Mouse (Mus musculus): ENCODE data around the gene Gtf3c4.
A peak's percentile ranks its signal among the peaks of the same experiment; 100 is the strongest.

Gene Gtf3c4

DNA sequence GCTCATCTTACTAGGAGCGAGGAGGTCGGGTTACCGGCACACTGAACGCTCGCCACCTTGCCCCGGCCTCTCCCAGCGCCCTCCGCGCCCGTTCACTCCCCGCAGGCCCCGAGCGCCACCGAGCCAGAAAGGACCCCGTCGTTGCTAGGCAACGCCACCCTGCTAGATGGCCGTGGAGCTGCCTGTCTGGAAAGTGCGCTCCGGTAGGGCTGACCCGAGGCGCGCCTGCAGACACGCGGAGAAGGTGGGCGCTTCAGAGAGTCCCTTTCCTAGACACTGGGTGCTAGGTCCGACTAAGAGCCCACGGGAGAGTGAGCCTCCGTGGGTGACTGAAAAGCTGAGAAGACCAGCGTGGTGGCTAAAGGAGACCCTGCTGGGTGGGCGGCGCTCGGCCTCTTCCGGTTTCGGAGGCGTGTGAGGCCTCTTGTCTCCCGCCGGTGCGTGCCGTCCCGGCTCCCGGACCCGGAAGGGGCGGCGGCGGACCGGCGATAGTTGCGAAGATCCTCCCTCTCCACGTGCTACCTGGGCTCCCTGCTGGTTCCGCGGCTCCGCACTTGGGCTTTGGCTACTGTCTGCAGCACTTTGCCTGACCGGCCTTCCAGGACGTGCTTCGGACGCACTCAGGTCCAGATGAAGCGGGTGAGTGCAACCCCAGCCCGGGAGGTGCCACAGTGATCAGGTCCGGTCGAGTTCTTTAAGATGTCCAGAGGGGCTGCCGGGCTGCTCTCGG is at the start of gene Gtf3c4, which contains the start of gene Ddx31:
Gene Gtf3c4 (minus strand): TSS at position 139 of the 730 bp plus-strand sequence.
Gene Ddx31 (plus strand): TSS at position 185 of the 730 bp plus-strand sequence.
- peaks cover 57% of the 10 kb centered on the region for H3K36me3 ChIP-seq (ENCODE audit: insufficient read depth, low read length)
- no peak for TF ChIP-seq NANOG (IDR thresholded peaks at IDR 0.05; ENCODE audit: borderline replicate concordance, low read length)
- no peak for TF ChIP-seq CTCF (conservative IDR thresholded peaks at IDR 0.05; ENCODE audit: low read length)
- no peak for TF ChIP-seq POU5F1 (IDR thresholded peaks at IDR 0.05; ENCODE audit: borderline replicate concordance, low read length)
- H3K27me3 ChIP-seq (ENCODE audit: insufficient read depth, low read length), result no peaks in the 10 kb centered on the region
- H3K4me3 ChIP-seq (replicated peaks; ENCODE audit: low read length), result peak within 1 kb of the TSS; percentile 99
- H3K9me3 ChIP-seq (ENCODE audit: low read length), result no peaks in the 10 kb centered on the region
- peaks cover 41% of the 10 kb centered on the region for H3K4me1 ChIP-seq (replicated peaks; ENCODE audit: low read depth, low read length)

DNA sequence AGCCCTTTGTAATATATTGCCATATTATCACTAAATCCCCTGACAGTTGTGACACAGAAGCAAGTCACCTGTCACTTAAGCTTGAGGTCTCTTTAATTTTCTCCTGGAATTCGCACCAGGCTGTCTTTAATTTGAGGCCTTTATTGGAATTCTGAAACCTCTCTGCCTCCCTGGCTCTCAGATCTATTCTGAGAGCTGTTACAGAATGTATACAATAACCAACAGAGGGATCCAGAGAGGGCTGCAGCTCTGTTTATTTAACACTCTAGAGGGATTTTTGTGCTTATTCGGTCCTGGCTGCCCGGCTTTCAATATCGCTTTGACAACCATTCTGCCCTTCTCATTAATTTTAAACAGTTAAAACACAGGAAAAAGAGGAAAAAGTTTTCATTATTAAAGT is 44.8 kb upstream of the Gtf3c4 start:
- TF ChIP-seq CTCF (conservative IDR thresholded peaks at IDR 0.05; ENCODE audit: low read length), result no peak
- TF ChIP-seq POU5F1 (IDR thresholded peaks at IDR 0.05; ENCODE audit: borderline replicate concordance, low read length), result no peak
- TF ChIP-seq NANOG (IDR thresholded peaks at IDR 0.05; ENCODE audit: borderline replicate concordance, low read length), result no peak
- H3K36me3 ChIP-seq (ENCODE audit: insufficient read depth, low read length), result peaks cover 94% of the 10 kb centered on the region
- H3K4me1 ChIP-seq (replicated peaks; ENCODE audit: low read depth, low read length), result no peaks in the 10 kb centered on the region
- H3K4me3 ChIP-seq (replicated peaks; ENCODE audit: low read length), result no peak overlapping the region
- H3K9me3 ChIP-seq (ENCODE audit: low read length), result no peaks in the 10 kb centered on the region
- H3K27me3 ChIP-seq (ENCODE audit: insufficient read depth, low read length), result no peaks in the 10 kb centered on the region

DNA sequence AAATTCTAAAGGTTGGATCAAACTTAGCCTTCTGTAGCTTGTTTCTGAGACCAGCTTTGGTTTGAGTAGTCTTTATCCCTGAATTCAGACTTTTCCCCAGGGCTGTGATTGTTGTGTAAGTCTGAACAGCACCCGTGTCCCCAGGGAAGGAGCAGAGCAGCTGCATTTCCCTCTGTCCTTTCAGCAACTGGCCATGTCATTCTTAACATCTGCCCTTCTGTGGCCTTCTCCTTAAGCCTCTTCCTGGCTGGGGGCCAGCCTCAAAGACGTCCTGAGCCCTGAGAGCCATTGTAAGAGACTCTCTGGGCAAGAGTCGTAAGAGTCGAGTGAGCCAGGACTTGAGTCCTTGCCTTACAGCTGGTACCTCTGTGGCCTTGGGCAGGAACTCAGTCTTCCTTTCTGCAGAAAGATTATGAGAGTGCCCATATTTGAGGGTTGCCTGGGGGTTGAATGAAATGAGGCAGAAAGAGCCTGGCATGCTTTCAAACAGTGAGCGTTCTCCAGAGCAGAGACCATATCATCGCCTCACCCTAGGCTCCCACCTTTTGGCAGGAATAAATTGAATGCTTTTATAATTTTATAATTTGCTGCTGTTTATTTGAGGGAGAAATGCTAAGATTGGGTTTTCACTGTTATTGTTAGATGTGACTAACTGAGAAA is 42.8 kb upstream of the Gtf3c4 start:
- Histone ChIP-seq H3K27me3 (ENCODE audit: insufficient read depth, low read length) (no peaks in the 10 kb centered on the region), H3K36me3 (ENCODE audit: insufficient read depth, low read length) (peaks cover 91% of the 10 kb centered on the region), H3K4me1 (replicated peaks; ENCODE audit: low read depth, low read length) (no peaks in the 10 kb centered on the region), H3K9me3 (ENCODE audit: low read length) (no peaks in the 10 kb centered on the region), H3K4me3 (replicated peaks; ENCODE audit: low read length) (no peak overlapping the region)
- TF ChIP-seq POU5F1 (IDR thresholded peaks at IDR 0.05; ENCODE audit: borderline replicate concordance, low read length) (no peak), CTCF (conservative IDR thresholded peaks at IDR 0.05; ENCODE audit: low read length) (no peak), NANOG (IDR thresholded peaks at IDR 0.05; ENCODE audit: borderline replicate concordance, low read length) (no peak)

DNA sequence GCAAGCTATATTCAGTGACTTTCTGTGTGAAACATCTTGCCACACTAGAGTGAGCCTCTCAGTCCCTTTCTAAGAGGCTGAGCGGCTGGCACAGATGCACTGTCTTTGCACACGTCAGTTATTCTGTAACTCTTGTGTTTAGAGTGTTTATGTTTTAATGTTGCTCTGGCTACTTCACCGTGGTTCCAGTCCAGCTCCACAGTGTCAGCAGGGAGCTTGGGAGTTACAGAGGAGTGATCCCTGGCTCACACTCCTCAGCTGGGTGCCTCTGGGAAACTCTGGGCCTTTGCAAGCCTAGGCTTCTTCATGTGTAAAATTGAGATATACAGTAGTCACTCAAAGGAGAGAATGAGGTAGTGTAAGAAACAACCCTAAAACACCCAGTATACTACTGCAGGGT is 41.9 kb upstream of the Gtf3c4 start:
- Histone ChIP-seq H3K4me1 (replicated peaks; ENCODE audit: low read depth, low read length) (no peaks in the 10 kb centered on the region), H3K9me3 (ENCODE audit: low read length) (no peaks in the 10 kb centered on the region), H3K4me3 (replicated peaks; ENCODE audit: low read length) (no peak overlapping the region), H3K36me3 (ENCODE audit: insufficient read depth, low read length) (peaks cover 91% of the 10 kb centered on the region), H3K27me3 (ENCODE audit: insufficient read depth, low read length) (no peaks in the 10 kb centered on the region)
- no peak for TF ChIP-seq POU5F1 (IDR thresholded peaks at IDR 0.05; ENCODE audit: borderline replicate concordance, low read length)
- no peak for TF ChIP-seq NANOG (IDR thresholded peaks at IDR 0.05; ENCODE audit: borderline replicate concordance, low read length)
- no peak for TF ChIP-seq CTCF (conservative IDR thresholded peaks at IDR 0.05; ENCODE audit: low read length)

DNA sequence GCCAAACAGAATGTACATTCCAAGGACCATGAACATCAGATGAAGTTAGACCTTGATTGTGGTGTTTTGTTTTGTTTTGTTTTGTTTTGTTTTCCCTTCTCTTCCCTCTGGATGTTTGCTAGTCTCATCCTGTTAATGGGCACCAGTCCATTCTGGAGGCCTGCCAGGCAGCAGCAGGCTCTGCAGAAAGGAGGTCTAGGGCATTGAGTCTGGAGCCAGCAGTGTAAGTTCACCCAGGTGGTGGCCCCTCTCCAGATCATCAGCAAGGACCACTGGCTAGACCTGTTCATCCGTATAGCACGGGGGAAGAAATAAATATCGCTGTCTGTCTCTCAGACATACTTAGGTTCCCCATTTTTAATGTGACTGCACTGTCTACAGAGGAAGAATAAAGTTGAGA is 41.1 kb upstream of the Gtf3c4 start:
- Histone ChIP-seq H3K27me3 (ENCODE audit: insufficient read depth, low read length) (no peaks in the 10 kb centered on the region), H3K9me3 (ENCODE audit: low read length) (no peaks in the 10 kb centered on the region), H3K36me3 (ENCODE audit: insufficient read depth, low read length) (peaks cover 91% of the 10 kb centered on the region), H3K4me3 (replicated peaks; ENCODE audit: low read length) (no peak overlapping the region), H3K4me1 (replicated peaks; ENCODE audit: low read depth, low read length) (no peaks in the 10 kb centered on the region)
- TF ChIP-seq CTCF (conservative IDR thresholded peaks at IDR 0.05; ENCODE audit: low read length), result no peak
- no peak for TF ChIP-seq POU5F1 (IDR thresholded peaks at IDR 0.05; ENCODE audit: borderline replicate concordance, low read length)
- TF ChIP-seq NANOG (IDR thresholded peaks at IDR 0.05; ENCODE audit: borderline replicate concordance, low read length), result no peak

DNA sequence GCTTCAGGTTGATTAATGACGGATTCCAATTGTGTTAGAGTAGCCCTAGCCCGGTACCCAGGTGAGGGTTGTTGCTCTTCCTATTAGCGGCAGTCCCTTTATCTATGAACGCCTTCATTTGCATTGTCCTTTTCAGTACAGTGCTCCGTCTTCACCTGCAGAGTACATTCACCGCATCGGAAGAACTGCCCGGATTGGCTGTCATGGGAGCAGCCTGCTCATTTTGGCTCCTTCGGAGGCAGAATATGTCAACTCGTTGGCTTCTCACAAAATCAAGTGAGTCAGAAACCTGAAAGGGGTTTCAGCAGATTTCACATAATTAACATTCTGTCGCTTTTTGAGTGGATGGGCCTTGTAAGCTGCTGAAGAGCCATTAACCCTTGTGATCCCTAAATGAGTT is 35.4 kb upstream of the Gtf3c4 start:
- H3K27me3 ChIP-seq (ENCODE audit: insufficient read depth, low read length), result no peaks in the 10 kb centered on the region
- no peak overlapping the region for H3K4me3 ChIP-seq (replicated peaks; ENCODE audit: low read length)
- TF ChIP-seq NANOG (IDR thresholded peaks at IDR 0.05; ENCODE audit: borderline replicate concordance, low read length) (no peak), CTCF (conservative IDR thresholded peaks at IDR 0.05; ENCODE audit: low read length) (no peak), POU5F1 (IDR thresholded peaks at IDR 0.05; ENCODE audit: borderline replicate concordance, low read length) (no peak)
- no peaks in the 10 kb centered on the region for H3K9me3 ChIP-seq (ENCODE audit: low read length)
- no peaks in the 10 kb centered on the region for H3K4me1 ChIP-seq (replicated peaks; ENCODE audit: low read depth, low read length)
- H3K36me3 ChIP-seq (ENCODE audit: insufficient read depth, low read length), result peaks cover 91% of the 10 kb centered on the region

DNA sequence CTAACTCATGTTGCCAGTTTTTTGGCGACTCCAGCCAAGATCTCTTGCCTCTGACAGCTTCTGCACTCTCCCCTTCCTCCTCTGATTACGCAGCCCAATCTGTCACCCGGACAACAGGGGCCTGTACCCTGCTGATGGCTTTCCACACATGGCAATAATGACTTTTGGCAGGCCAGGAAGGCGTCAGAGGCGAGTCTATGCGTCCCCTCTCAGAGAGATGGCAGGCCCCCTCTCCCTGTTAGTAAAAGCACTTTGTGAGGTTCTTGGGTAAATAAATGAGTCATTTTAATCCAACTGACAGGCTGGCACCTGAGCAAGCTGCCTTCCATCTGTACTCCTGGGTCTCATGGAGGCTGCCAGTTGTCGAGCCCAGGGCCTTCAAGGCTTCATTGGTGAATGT is 27.3 kb upstream of the Gtf3c4 start:
- H3K4me1 ChIP-seq (replicated peaks; ENCODE audit: low read depth, low read length), result no peaks in the 10 kb centered on the region
- TF ChIP-seq POU5F1 (IDR thresholded peaks at IDR 0.05; ENCODE audit: borderline replicate concordance, low read length) (no peak), NANOG (IDR thresholded peaks at IDR 0.05; ENCODE audit: borderline replicate concordance, low read length) (no peak), CTCF (conservative IDR thresholded peaks at IDR 0.05; ENCODE audit: low read length) (no peak)

DNA sequence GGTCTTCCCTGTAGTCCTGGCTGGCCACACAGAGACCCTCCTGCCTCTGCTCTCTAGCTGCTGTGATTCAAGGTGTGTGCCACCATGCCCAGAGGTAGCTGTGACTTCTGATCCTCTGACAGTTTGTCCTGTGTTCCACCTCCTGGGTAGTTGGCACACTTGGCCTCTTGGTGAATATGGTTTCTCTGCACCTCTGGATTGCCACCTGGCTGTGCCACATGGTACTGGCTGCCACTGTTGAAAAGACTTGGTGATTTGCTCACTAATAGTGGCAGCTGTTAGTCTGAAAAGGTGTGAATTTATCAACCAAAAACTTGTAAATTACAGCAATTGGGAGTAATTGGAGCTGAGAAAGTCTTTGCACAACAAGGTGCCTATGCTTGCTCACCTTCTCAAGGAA is 23.7 kb upstream of the Gtf3c4 start:
- no peaks in the 10 kb centered on the region for H3K4me1 ChIP-seq (replicated peaks; ENCODE audit: low read depth, low read length)
- no peak overlapping the region for H3K4me3 ChIP-seq (replicated peaks; ENCODE audit: low read length)
- H3K36me3 ChIP-seq (ENCODE audit: insufficient read depth, low read length), result peaks cover 100% of the 10 kb centered on the region
- TF ChIP-seq POU5F1 (IDR thresholded peaks at IDR 0.05; ENCODE audit: borderline replicate concordance, low read length), result no peak
- TF ChIP-seq NANOG (IDR thresholded peaks at IDR 0.05; ENCODE audit: borderline replicate concordance, low read length), result no peak
- TF ChIP-seq CTCF (conservative IDR thresholded peaks at IDR 0.05; ENCODE audit: low read length), result no peak
- no peaks in the 10 kb centered on the region for H3K9me3 ChIP-seq (ENCODE audit: low read length)
- H3K27me3 ChIP-seq (ENCODE audit: insufficient read depth, low read length), result no peaks in the 10 kb centered on the region

More for the DNA sequence above, 27.3 kb upstream of the Gtf3c4 start:
- H3K4me3 ChIP-seq (replicated peaks; ENCODE audit: low read length), result no peak overlapping the region
- peaks cover 91% of the 10 kb centered on the region for H3K36me3 ChIP-seq (ENCODE audit: insufficient read depth, low read length)
- no peaks in the 10 kb centered on the region for H3K9me3 ChIP-seq (ENCODE audit: low read length)
- H3K27me3 ChIP-seq (ENCODE audit: insufficient read depth, low read length), result no peaks in the 10 kb centered on the region
